Mouse (Mus musculus): ENCODE results near the gene Parl.

Parl gene

GRCm38 (mm10) chr16:20301770-20302649, at the start of gene Parl:
Parl (minus strand) TSS chr16:20302387.
- DNase-seq = peak; percentile 88

- DNase-seq = no peak
These were observed 43.3 kb upstream of the Parl start for GRCm38 (mm10) chr16:20345464-20345863.

- no peak for DNase-seq
These were observed 36.4 kb upstream of the Parl start for GRCm38 (mm10) chr16:20338616-20339015.

- no peak for DNase-seq
These were observed 32.7 kb upstream of the Parl start for GRCm38 (mm10) chr16:20334918-20335317.

- DNase-seq = no peak
These were observed 26.1 kb upstream of the Parl start for GRCm38 (mm10) chr16:20328306-20328705.

GRCm38 (mm10) chr16:20325286-20325685, 23.1 kb upstream of the Parl start, which contains the start of gene Cyp2ab1:
Cyp2ab1 (minus strand) TSS chr16:20325404.
- DNase-seq = no peak

GRCm38 (mm10) chr16:20323907-20324306, 21.7 kb upstream of the Parl start:
- DNase-seq = no peak

GRCm38 (mm10) chr16:20322274-20322673, 20.1 kb upstream of the Parl start:
- no peak for DNase-seq

GRCm38 (mm10) chr16:20316770-20317169, 14.6 kb upstream of the Parl start:
- DNase-seq = no peak

- DNase-seq = no peak
These were observed 13.1 kb upstream of the Parl start for GRCm38 (mm10) chr16:20315266-20315665.

GRCm38 (mm10) chr16:20312272-20312671, 10.1 kb upstream of the Parl start:
- DNase-seq = no peak

GRCm38 (mm10) chr16:20300076-20300475, 2.1 kb downstream of the Parl start:
- no peak for DNase-seq

GRCm38 (mm10) chr16:20280238-20280637, 21.9 kb downstream of the Parl start:
- no peak for DNase-seq

- DNase-seq = no peak
These were observed 22.8 kb downstream of the Parl start for GRCm38 (mm10) chr16:20279395-20279794.

GRCm38 (mm10) chr16:20272994-20273393, 29.2 kb downstream of the Parl start:
- DNase-seq = no peak

- DNase-seq = no peak
These were observed 30.8 kb downstream of the Parl start for GRCm38 (mm10) chr16:20271339-20271738.

- no peak for DNase-seq
These were observed 37.1 kb downstream of the Parl start for GRCm38 (mm10) chr16:20265089-20265488.

GRCm38 (mm10) chr16:20257926-20258325, 44.3 kb downstream of the Parl start:
- DNase-seq = no peak

GRCm38 (mm10) chr16:20248442-20249174, 53.6 kb downstream of the Parl start:
- DNase-seq = no peak

- DNase-seq = no peak
These were observed 55.1 kb downstream of the Parl start for GRCm38 (mm10) chr16:20247103-20247502.

- peak; percentile 43 for DNase-seq
These were observed 61.4 kb downstream of the Parl start, which contains the start of gene Map6d1 for GRCm38 (mm10) chr16:20240468-20241414. Map6d1 (minus strand) TSS chr16:20241358.

- DNase-seq = no peak
These were observed 63.5 kb downstream of the Parl start for GRCm38 (mm10) chr16:20238646-20239045.

GRCm38 (mm10) chr16:20237426-20237825, 64.8 kb downstream of the Parl start:
- no peak for DNase-seq
